Mouse (Mus musculus) left cerebral cortex, adult 8-10 months (tissue): ENCODE data around the gene Sema4a. TPM values are rescaled to one million over a fixed set of nuclear protein-coding genes. Genes with fewer than 3 reads are reported as not detected.
A peak's percentile ranks its signal among the peaks of the same experiment; 100 is the strongest.
"Not testable (repeated sequence)": the region's sequence is repeated elsewhere in the genome, so short reads cannot be mapped to it uniquely, and the experiment has no call there.

Experiments
- DNase-seq, 2 experiments: peaks; one replicate each; pipeline ENCODE4 v3.0.0; 2022; ENCODE audit warnings: low spot score in 2 of 2
- total RNA-seq, 4 experiments: library from RNA; stranded (reverse); gene quantifications; 2 replicates each; pipeline ENCODE4 v1.2.4; 2022

Gene Sema4a
- total RNA-seq, 4 experiments from 2014 or later = 63.2 to 71.4 (median 66.8) TPM

GRCm38 (mm10) chr3:88428639-88429038 lies 32.3 kb downstream of the Sema4a start:
- not testable (repeated sequence) for DNase-seq

GRCm38 (mm10) chr3:88427342-88427905 lies 33.6 kb downstream of the Sema4a start:
- no peak for DNase-seq

GRCm38 (mm10) chr3:88425708-88426420 lies 35.1 kb downstream of the Sema4a start:
- DNase-seq = no peak

GRCm38 (mm10) chr3:88425330-88425689 lies 35.7 kb downstream of the Sema4a start:
- no peak for DNase-seq

GRCm38 (mm10) chr3:88424605-88425329 lies 36.2 kb downstream of the Sema4a start, which contains the start of gene Slc25a44:
Slc25a44 (minus strand) TSS chr3:88425139.
- peak; percentile 81 to 95 for DNase-seq

GRCm38 (mm10) chr3:88422020-88422720 lies 38.8 kb downstream of the Sema4a start:
- no peak for DNase-seq

GRCm38 (mm10) chr3:88420771-88421170 lies 40.2 kb downstream of the Sema4a start:
- no peak for DNase-seq

- DNase-seq = no peak
Observed at GRCm38 (mm10) chr3:88418016-88418415, 43.0 kb downstream of the Sema4a start.

- no peak for DNase-seq
Observed at GRCm38 (mm10) chr3:88415668-88416067, 45.3 kb downstream of the Sema4a start.

- no peak for DNase-seq
Observed at GRCm38 (mm10) chr3:88412636-88413035, 48.3 kb downstream of the Sema4a start.

- DNase-seq = no peak
Observed at GRCm38 (mm10) chr3:88411681-88412080, 49.3 kb downstream of the Sema4a start.

GRCm38 (mm10) chr3:88410645-88411031 lies 50.3 kb downstream of the Sema4a start:
- no peak for DNase-seq

GRCm38 (mm10) chr3:88409741-88410644 lies 51.0 kb downstream of the Sema4a start, which contains the start of gene Pmf1:
Pmf1 (minus strand) TSS chr3:88410331.
- DNase-seq = peak; percentile 86 to 90

- no peak for DNase-seq
Observed at GRCm38 (mm10) chr3:88408953-88409352, 52.0 kb downstream of the Sema4a start.

GRCm38 (mm10) chr3:88407529-88407928 lies 53.5 kb downstream of the Sema4a start:
- no peak for DNase-seq

GRCm38 (mm10) chr3:88407090-88407489 lies 53.9 kb downstream of the Sema4a start:
- DNase-seq = peak; percentile 42 to 52

- DNase-seq = no peak
Observed at GRCm38 (mm10) chr3:88403522-88404230, 57.3 kb downstream of the Sema4a start.

GRCm38 (mm10) chr3:88398666-88399065 lies 62.3 kb downstream of the Sema4a start:
- no peak for DNase-seq

GRCm38 (mm10) chr3:88395742-88396141 lies 65.2 kb downstream of the Sema4a start:
- DNase-seq = no peak

GRCm38 (mm10) chr3:88395288-88395687 lies 65.7 kb downstream of the Sema4a start:
- DNase-seq = no peak
